Mouse (Mus musculus): ENCODE data around the gene Golgb1.

DNA sequence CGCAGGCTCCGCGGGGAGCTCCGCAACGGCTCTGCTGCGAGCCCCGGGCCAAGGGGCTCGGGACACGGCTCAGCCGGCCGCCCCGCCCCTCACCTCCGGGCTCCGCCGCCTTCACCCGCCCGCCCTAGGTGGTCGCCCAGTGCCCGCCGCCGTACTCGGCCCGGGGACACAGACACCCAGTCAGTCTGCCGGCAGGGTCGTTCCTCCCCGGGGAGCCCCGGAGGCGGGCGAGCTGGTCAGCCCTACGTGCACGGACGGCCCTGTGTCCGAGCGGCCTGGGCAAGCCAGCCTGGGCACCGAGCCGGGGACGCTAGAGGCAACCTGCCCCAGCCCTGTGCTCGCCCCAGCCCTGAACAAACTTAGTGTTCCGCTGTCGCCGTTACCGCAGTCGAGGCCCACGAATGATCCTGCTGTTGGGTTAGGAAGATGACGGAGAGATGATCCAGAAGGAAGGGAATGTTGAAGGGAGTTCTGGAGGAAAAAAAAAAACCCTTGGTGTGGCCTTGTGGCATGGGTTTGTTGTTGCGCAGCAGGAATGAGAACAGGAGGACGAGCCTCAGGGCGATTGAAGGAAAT is 424 bp downstream of the Golgb1 start:
- no peak for TF ChIP-seq POLR2A (IDR thresholded peaks at IDR 0.05; ENCODE audit: low read depth, low read length)
- no peak for TF ChIP-seq CTCF (conservative IDR thresholded peaks at IDR 0.05; ENCODE audit: insufficient read depth, insufficient read length, low read depth, low read length)

Measured in kidney, adult 2 months (tissue).